Mouse (Mus musculus) intestine, embryonic 15.5 days (tissue): ENCODE data around the gene Hoxa2. TPM values are rescaled to one million over a fixed set of nuclear protein-coding genes. Genes with fewer than 3 reads are reported as not detected.

Experiments
- ATAC-seq: fragments of 200-750 bp; cut with Nextera tagmentation; 2 replicates; pipeline ENCODE4 v1.8.0; 2017; ENCODE audit warnings: moderate TSS enrichment, moderate library complexity
- H3K27ac ChIP-seq: fragments of 300-500 bp; sonication (generic); 2 replicates; pipeline ENCODE4 v1.5.1; 2015; ENCODE audit warnings: mild to moderate bottlenecking, inconsistent platforms
- H3K27me3 ChIP-seq: fragments of 300-500 bp; sonication (generic); replicated peaks from 2 replicates; pipeline ENCODE4 v1.6.1; 2015; ENCODE audit warnings: inconsistent platforms
- H3K36me3 ChIP-seq: fragments of 300-500 bp; sonication (generic); 2 replicates; pipeline ENCODE4 v1.6.1; 2015; ENCODE audit warnings: inconsistent platforms
- H3K4me1 ChIP-seq: fragments of 300-500 bp; sonication (generic); replicated peaks from 2 replicates; pipeline ENCODE4 v1.6.1; 2015; ENCODE audit warnings: inconsistent platforms
- H3K4me2 ChIP-seq: fragments of 300-500 bp; sonication (generic); replicated peaks from 2 replicates; pipeline ENCODE4 v1.6.1; 2015; ENCODE audit warnings: mild to moderate bottlenecking, inconsistent platforms
- H3K4me3 ChIP-seq: fragments of 300-500 bp; sonication (generic); replicated peaks from 2 replicates; pipeline ENCODE4 v1.5.1; 2015; ENCODE audit warnings: inconsistent platforms
- H3K9ac ChIP-seq: fragments of 300-500 bp; sonication (generic); 2 replicates; pipeline ENCODE4 v1.6.1; 2015; ENCODE audit warnings: inconsistent platforms
- H3K9me3 ChIP-seq: fragments of 300-500 bp; sonication (generic); 2 replicates; pipeline ENCODE4 v1.6.1; 2016; ENCODE audit warnings: inconsistent platforms
- WGBS: fragments of 180-500 bp; shearing (Covaris S2); methylation state at CpG from one replicate; pipeline ENCODE4 v1.1.7; 2015; 5-methylcytosine and 5-hydroxymethylcytosine counted together
- polyA plus RNA-seq: library from polyadenylated mRNA; unstranded; fragments of >200 nt; fragmentation: Nextera tagmentation; extraction: Ambion mirVana; gene quantifications from 2 replicates; pipeline ENCODE4 v1.2.1, GENCODE M21; 2015

The Hoxa2 gene
- polyA plus RNA-seq, 1 experiment from 2014 or later = 8.6 TPM

DNA sequence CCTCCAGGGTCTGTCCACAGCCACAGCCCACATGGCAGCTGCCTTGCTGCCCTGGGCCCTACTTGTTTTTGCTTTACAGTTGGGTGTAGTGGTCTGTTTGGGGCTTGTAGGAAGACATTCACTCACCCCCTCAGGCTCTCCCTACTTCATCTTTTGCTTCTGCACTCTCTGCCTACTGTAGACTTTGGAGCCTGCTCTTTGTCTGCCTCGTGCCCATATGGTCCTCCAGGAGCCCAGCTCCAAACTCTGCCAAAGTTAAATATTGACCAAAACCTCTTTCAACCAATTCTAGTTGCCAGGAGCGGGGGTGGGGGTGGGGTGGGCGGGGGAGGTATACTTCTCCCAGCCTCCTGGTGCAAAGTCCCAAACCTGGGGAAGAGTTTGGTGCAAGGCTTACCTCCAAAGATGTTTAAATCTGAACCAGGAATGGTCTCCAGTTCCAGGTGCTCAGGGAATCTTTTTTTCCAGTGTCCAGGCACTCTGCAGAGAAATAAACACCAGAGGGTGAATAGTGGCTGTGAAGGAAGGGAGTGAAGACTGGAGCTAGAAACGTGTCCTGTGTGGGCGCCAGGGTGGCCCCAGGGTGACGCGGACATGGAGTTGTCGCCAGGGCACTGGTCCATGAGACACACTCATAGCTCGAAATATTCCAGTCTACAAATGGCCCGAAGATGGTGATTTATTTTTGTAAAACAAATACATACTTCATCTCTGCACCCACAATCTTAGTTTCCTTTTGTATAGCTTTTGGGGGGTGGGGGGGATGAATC lies 18.9 kb upstream of the Hoxa2 start:
- no peaks in the 10 kb centered on the region for H3K9me3 ChIP-seq
- H3K4me2 ChIP-seq = peak overlapping the region; percentile 49
- ATAC-seq = peak; percentile 72
- WGBS = 25% methylated on average over 10 of the region's 10 CpGs
- no peak overlapping the region for H3K9ac ChIP-seq
- peaks cover 46% of the 10 kb centered on the region for H3K4me1 ChIP-seq
- no peak overlapping the region for H3K4me3 ChIP-seq
- no peaks in the 10 kb centered on the region for H3K27me3 ChIP-seq
- H3K36me3 ChIP-seq = no peaks in the 10 kb centered on the region
- H3K27ac ChIP-seq = peak overlapping the region; percentile 60

DNA sequence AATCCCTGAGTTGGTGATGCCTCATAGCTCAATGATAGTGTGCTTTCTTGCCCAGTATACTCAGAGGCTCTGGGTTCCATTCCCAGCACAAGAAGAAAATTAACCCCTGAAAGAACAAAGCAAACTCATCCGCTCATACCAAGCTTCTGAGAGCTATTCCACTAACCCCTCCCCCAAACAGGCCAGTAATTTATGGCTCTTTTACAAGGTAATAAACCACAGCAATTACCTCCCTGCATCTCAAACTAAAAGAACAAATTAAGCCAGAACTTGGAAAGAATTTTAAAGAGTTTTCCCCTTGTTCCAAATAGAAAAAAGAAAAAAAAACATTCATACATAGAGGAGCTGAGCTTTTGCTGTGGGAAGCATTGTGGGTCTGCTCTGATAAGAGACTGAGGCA lies 18.2 kb upstream of the Hoxa2 start:
- Histone ChIP-seq H3K27ac (peak overlapping the region; percentile 60), H3K27me3 (no peaks in the 10 kb centered on the region), H3K9ac (no peak overlapping the region), H3K4me1 (peaks cover 46% of the 10 kb centered on the region), H3K36me3 (no peaks in the 10 kb centered on the region), H3K4me3 (no peak overlapping the region), H3K4me2 (peak overlapping the region; percentile 49; the same call in 1 of the 2 replicates), H3K9me3 (no peaks in the 10 kb centered on the region)
- peak; percentile 40 for ATAC-seq
- WGBS = 38% methylated on average over 1 of the region's 1 CpGs

- Histone ChIP-seq H3K27ac (no peak overlapping the region), H3K27me3 (no peaks in the 10 kb centered on the region), H3K4me1 (peaks cover 42% of the 10 kb centered on the region), H3K4me2 (no peak overlapping the region), H3K36me3 (no peaks in the 10 kb centered on the region), H3K9me3 (no peaks in the 10 kb centered on the region), H3K9ac (no peak overlapping the region), H3K4me3 (no peak overlapping the region)
- no peak for ATAC-seq
- WGBS = 38% methylated on average over 2 of the region's 2 CpGs
These were observed 17.4 kb upstream of the Hoxa2 start for GRCm38 (mm10) chr6:52182030-52182429.

DNA sequence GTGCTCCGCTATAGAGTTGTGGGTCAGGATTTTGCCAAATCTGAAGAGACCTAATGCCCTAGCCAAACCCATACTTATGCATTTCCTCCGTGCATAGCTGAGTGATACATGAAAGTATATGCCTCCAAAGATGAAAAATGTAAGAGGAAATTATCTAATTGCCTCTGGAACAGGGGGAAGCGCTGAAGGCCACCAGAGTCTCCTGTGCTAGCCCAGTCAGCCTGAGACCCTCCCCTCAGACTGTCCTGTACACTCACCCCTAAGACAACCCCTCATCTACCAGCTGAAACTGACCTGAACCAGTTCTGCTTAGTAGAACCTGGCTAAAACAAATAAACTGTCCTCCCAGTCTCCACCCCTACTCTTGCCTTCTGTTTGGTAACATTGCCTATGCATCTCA lies 16.1 kb upstream of the Hoxa2 start:
- peak overlapping the region; percentile 61 for H3K4me3 ChIP-seq
- 0 out of 2 replicates have a peak overlapping the region, but pooled peaks have one; percentile 26 for H3K9ac ChIP-seq
- no peak for ATAC-seq
- H3K9me3 ChIP-seq = no peaks in the 10 kb centered on the region
- peak overlapping the region; percentile 75 for H3K4me2 ChIP-seq
- H3K27me3 ChIP-seq = no peaks in the 10 kb centered on the region
- peaks cover 40% of the 10 kb centered on the region for H3K4me1 ChIP-seq
- no peak overlapping the region for H3K27ac ChIP-seq
- no peaks in the 10 kb centered on the region for H3K36me3 ChIP-seq
- WGBS = 54% methylated on average over 3 of the region's 3 CpGs

GRCm38 (mm10) chr6:52180213-52180710 lies 15.6 kb upstream of the Hoxa2 start:
- peaks cover 37% of the 10 kb centered on the region for H3K4me1 ChIP-seq
- no peak for ATAC-seq
- H3K27ac ChIP-seq = peak overlapping the region; percentile 69
- peak overlapping the region; percentile 61 for H3K4me3 ChIP-seq
- H3K4me2 ChIP-seq = peak overlapping the region; percentile 75
- H3K9me3 ChIP-seq = no peaks in the 10 kb centered on the region
- H3K36me3 ChIP-seq = no peaks in the 10 kb centered on the region
- WGBS = 39% methylated on average over 11 of the region's 11 CpGs
- H3K27me3 ChIP-seq = no peaks in the 10 kb centered on the region
- H3K9ac ChIP-seq = peak overlapping the region; percentile 69

DNA sequence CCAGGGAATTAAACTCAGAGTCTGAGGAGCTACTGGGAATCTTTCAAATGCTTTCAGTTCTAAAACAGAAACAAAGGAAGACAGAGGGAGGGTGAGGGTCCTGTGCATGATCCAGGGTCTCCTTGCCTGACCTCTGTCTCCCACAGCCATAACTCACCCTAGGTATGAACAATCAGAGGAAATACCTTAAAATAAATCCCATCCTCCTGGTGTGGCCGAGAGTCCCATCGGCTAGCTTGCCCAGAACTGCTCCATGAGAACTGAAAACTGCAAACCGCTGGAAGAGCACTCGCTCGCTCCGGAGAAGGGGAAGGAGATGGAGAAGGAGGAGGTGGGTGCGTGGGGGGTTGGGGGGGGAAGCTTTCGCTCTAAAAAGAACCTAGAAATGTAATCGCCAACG lies 15.1 kb upstream of the Hoxa2 start:
- H3K9ac ChIP-seq = peak overlapping the region; percentile 69
- H3K27ac ChIP-seq = peak overlapping the region; percentile 69
- no peaks in the 10 kb centered on the region for H3K27me3 ChIP-seq
- no peaks in the 10 kb centered on the region for H3K36me3 ChIP-seq
- no peak for ATAC-seq
- peak overlapping the region; percentile 61 for H3K4me3 ChIP-seq
- H3K4me1 ChIP-seq = peaks cover 37% of the 10 kb centered on the region
- 31% methylated on average over 10 of the region's 10 CpGs for WGBS
- no peaks in the 10 kb centered on the region for H3K9me3 ChIP-seq
- H3K4me2 ChIP-seq = peak overlapping the region; percentile 75

DNA sequence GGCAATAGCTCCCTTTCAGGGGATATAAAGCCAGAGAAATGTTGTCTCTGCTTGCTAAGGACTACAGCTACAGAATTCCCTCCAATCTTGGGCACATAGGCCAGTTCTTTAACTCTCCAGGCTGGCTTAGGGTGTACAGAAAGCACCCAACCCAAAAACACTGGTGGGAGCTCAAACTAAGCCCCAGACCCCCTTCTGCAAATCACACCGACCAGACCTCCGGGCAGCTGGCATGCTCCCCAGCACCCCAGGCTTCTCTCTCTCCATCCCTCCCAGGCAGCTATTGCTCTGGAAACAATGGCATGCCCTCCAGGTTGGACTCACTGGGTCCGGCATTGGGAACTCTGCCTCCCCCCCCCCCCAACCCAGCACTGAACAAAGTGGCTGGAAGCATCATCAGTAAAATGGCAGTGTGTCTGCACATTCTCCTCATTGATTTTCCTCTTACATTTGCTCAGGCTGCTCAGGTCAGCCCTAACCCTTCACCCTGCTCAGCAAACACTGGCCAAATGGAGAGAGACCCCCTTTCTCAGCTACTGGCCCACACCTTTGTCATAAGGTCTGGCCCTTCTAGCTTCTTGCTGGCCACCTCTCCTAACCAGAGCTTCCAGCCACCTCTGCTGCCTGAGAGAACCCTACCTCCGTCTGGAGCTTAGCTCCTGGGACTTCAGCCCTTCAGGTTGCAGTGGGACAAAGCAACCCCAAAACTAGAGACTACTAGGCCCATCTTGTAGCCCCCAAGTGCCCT lies 14.5 kb upstream of the Hoxa2 start:
- Histone ChIP-seq H3K9me3 (no peaks in the 10 kb centered on the region), H3K4me1 (peaks cover 31% of the 10 kb centered on the region)

GRCm38 (mm10) chr6:52177806-52178205 lies 13.2 kb upstream of the Hoxa2 start:
- H3K27me3 ChIP-seq = no peaks in the 10 kb centered on the region
- ATAC-seq = no peak
- H3K4me3 ChIP-seq = peak overlapping the region; percentile 61

More for the DNA sequence above, 14.5 kb upstream of the Hoxa2 start:
- Histone ChIP-seq H3K9ac (peak overlapping the region; percentile 69), H3K27me3 (no peaks in the 10 kb centered on the region), H3K27ac (peak overlapping the region; percentile 69), H3K36me3 (no peaks in the 10 kb centered on the region), H3K4me3 (peak overlapping the region; percentile 61), H3K4me2 (peak overlapping the region; percentile 75)
- no peak for ATAC-seq
- WGBS = 40% methylated on average over 4 of the region's 4 CpGs

GRCm38 (mm10) chr6:52177061-52177735 lies 12.6 kb upstream of the Hoxa2 start, which contains the start of gene 5730596B20Rik:
TSS of gene 5730596B20Rik (plus strand) at chr6:52177498.
- H3K36me3 ChIP-seq = no peaks in the 10 kb centered on the region
- H3K27me3 ChIP-seq = no peaks in the 10 kb centered on the region
- peak within 1 kb of the TSS; percentile 69 for H3K9ac ChIP-seq
- peaks cover 29% of the 10 kb centered on the region for H3K4me1 ChIP-seq
- no peak for ATAC-seq
- H3K27ac ChIP-seq = peak within 1 kb of the TSS; percentile 96
- H3K4me2 ChIP-seq = peak within 1 kb of the TSS; percentile 75
- no peaks in the 10 kb centered on the region for H3K9me3 ChIP-seq
- peak within 1 kb of the TSS; percentile 61 for H3K4me3 ChIP-seq
- 4% methylated on average over 36 of the region's 36 CpGs for WGBS

More at GRCm38 (mm10) chr6:52177806-52178205, 13.2 kb upstream of the Hoxa2 start:
- no peaks in the 10 kb centered on the region for H3K36me3 ChIP-seq
- 20% methylated on average over 9 of the region's 9 CpGs for WGBS
- peak overlapping the region; percentile 69 for H3K9ac ChIP-seq
- peaks cover 23% of the 10 kb centered on the region for H3K4me1 ChIP-seq
- peak overlapping the region; percentile 75 for H3K4me2 ChIP-seq
- no peaks in the 10 kb centered on the region for H3K9me3 ChIP-seq
- peak overlapping the region; percentile 96 for H3K27ac ChIP-seq

GRCm38 (mm10) chr6:52176391-52176790 lies 11.8 kb upstream of the Hoxa2 start:
- no peaks in the 10 kb centered on the region for H3K36me3 ChIP-seq
- WGBS = 6% methylated on average over 6 of the region's 6 CpGs
- H3K27ac ChIP-seq = peak overlapping the region; percentile 96
- ATAC-seq = no peak
- peak overlapping the region; percentile 61 for H3K4me3 ChIP-seq
- H3K9ac ChIP-seq = peak overlapping the region; percentile 69
- H3K27me3 ChIP-seq = 0 out of 2 replicates have a peak, but pooled peaks cover 1% of the 10 kb centered on the region
- peak overlapping the region; percentile 75 for H3K4me2 ChIP-seq
- H3K4me1 ChIP-seq = peaks cover 29% of the 10 kb centered on the region
- no peaks in the 10 kb centered on the region for H3K9me3 ChIP-seq

- Histone ChIP-seq H3K4me2 (peak overlapping the region; percentile 75), H3K4me1 (peaks cover 27% of the 10 kb centered on the region), H3K4me3 (peak overlapping the region; percentile 61), H3K9ac (peak overlapping the region; percentile 69), H3K36me3 (no peaks in the 10 kb centered on the region), H3K9me3 (no peaks in the 10 kb centered on the region), H3K27me3 (0 out of 2 replicates have a peak, but pooled peaks cover 2% of the 10 kb centered on the region), H3K27ac (peak overlapping the region; percentile 96)
- peak; percentile 55 for ATAC-seq
- 2% methylated on average over 21 of the region's 35 CpGs for WGBS
These were observed 11.2 kb upstream of the Hoxa2 start for GRCm38 (mm10) chr6:52175864-52176263.
